Mouse (Mus musculus) inflammation-experienced regulatory T-cells (primary cell): ENCODE measurements around the gene Zmynd10. TPM values are rescaled to one million over a fixed set of nuclear protein-coding genes. Genes with fewer than 3 reads are reported as not detected.

Experiments
- polyA plus RNA-seq, 2 experiments: library from polyadenylated mRNA; unstranded; fragments of 100-300 nt; shearing (Covaris generic); gene quantifications; one replicate each; pipeline ENCODE4 v1.2.1; 2017

Gene Zmynd10
- 1 to 10 TPM; 2.1 to 5.8 TPM for polyA plus RNA-seq

DNA sequence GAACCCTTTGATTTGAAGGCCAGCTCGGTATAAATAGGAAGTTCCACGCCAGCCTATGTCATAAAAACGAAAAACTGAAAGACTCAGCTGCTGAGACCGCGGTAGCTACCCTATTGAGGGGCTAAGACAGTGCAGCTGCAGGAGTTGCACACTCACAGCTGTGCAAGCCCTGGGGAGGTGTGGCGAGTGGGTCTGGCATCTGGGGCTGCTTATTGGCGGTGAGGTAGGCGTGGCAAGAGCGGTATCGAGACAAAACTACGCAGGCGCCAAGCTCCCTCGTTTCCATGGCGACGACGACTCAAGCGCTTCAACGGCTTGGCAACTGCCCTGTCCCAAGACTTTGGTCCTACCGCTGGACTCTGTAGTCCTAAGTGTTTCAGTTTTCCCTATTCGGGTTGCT lies at the start of gene Zmynd10:
TSS of gene Zmynd10 (plus strand) at position 273 of the 400 bp plus-strand sequence.

DNA sequence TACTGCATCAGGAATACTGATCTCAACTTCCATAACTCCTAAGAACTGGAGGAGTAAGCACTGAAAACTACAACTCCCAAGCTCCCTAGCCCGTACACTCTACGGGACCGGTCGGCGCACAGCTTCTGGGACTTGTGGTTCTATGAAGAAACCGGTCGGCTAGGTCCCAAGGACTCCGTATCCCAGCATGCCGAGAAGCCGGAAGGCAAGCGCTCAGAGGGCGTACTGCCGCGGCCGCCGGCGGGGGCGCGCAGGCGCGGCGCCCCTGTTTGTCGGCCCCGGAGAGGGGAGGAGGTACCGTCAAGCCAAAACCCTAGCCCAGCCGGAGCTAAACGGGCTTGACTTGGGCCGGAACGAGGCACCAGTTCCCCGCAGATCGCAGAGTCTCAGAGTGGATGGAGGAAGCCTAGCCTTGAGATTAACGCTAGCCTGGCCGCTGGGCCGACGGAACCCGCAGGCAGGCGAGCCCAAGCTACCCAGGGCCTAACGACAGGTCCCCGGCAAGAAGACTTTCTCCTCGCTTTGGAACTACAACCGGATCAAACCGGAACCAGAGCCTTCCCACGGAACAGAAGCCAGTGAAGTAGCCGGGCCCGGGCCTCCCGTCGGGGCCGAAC lies 13.2 kb upstream of the Zmynd10 start, which contains the start of gene Tmem115:
TSS of gene Tmem115 (plus strand) at position 155 of the 617 bp plus-strand sequence.

DNA sequence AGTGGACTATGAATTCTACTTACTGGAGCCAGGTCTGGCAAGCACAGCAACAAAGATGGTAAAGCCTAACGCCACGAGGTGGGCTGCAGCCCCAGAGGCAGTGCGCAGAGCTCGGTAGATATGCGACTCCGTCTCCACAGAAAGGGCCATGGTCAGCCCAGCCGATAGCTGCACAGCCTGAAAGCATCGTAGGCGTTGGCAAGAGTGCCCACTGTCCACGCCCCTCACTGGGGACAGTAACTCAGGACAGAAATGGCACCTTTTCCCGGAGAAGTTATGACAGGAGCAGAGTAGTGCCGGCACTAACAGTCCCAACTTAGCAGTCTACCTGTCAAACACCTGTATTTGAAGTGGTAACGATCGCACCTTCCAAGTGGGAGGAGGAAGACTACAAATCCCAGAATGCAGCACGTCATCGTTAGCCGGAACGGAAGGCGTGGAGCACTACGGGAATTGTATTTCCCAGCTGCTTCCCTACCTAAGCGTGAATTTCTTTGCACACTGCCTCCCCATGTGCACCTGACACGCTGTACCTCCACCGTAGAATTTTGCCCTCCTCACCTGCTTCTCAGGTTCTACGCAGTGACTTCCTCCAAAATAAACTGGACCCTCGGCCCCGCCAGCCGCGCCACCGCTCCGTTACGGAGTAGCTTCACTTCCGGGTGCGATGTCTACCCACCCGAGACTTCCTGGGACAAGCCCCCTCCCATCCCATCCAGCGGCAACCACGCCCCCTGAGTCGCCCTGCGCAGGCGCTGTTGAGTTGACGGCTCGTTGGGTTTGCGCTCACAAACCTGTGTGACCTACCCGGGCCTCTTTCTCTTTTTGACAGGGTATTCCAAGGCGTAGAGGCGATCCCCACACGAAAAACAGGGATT lies 5.4 kb upstream of the Zmynd10 start, which contains the start of the genes Cyb561d2 and Nprl2:
TSS of gene Cyb561d2 (minus strand) at position 720 of the 878 bp plus-strand sequence.
TSS of gene Nprl2 (plus strand) at position 753 of the 878 bp plus-strand sequence.

DNA sequence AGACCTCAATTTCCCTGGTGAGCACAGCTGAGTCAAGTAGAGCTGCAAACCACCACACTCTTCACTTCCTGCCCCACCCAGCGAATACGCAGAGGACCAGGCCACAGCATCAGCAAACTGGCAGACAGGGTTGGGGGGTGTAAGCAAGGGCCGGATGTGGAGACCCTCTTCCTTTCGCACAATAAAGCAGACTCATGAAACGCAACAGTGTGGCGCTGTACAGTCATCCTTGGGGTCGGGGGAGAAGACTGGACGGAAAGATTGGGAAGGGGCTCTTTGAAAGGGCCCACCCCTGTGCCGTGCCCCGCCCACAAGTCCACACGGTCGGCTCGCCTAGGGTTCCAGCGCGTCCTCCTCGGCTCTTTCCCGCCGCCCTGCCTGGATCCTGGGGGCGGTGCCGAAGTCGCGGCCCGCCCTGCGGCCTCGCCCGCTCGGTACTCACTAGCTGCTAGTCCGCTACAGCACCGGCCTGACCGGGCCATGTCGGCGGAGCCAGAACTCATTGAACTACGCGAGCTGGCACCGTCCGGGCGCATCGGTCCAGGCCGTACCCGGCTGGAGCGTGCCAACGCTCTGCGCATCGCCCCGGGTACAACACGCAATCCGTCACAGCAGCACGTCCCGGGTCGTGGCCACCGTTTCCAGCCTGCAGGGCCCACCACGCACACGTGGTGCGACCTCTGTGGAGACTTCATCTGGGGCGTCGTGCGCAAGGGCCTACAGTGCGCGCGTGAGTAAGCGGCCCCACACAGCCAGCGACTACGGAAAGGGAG lies 4.2 kb downstream of the Zmynd10 start, which contains the start of gene Rassf1:
TSS of gene Rassf1 (plus strand) at position 439 of the 773 bp plus-strand sequence.

DNA sequence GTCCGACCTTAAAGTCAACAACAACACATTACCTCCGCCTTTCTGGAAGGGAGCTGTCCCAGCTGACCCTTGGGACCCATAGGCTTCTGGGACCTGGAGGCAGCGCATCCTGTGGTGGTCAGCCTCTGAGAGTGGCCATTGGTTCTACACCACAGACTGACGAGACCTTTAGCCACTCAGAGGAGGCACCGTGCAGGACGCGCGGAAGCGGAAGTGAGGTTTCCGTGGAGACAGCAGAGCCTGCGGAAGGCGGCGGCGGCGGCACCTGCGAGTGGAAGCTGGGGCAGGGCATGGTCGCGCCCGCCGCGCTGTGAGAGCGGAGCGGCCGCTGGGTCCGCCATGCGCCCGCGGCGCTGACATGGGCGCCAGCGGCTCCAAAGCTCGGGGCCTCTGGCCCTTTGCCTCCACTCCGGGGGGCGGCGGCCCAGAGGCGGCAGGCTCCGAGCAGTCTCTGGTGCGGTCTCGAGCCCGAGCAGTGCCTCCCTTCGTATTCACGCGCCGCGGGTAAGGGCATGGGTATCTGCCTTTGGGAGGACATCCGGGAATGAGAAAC lies 16.0 kb downstream of the Zmynd10 start, which contains the start of gene Tusc2:
TSS of gene Tusc2 (plus strand) at position 227 of the 553 bp plus-strand sequence.

DNA sequence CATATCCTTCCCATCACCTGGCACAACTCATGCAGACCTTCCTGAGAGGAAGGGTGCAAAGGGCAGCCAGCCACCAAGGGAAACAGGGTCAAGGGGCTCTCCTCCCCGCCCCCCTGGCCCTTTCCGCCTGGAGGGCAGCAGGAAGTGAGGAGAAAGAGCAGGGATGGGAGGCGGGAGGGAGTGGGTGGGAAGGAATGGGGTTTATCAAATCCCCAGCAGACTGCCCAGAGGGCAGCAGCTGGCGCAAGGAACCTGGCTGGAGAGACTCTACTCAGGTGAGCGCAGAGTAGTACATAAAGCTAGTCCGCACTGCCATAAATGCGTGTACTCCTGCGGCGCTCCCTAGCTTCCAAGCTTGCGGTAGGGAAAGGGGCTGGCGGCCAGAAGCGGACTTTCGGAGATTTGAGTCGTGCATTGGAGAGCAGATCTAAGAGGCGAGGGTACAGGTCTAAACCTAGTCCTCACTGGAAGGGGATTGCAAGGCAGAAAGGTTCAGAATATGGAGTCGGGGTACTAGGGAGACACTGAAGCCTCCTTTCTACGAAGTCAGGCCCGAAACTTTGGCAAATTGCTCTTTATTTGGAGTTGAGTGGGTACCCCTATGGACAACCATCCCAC lies 20.7 kb downstream of the Zmynd10 start, which contains the start of gene Hyal2:
TSS of gene Hyal2 (plus strand) at position 244 of the 618 bp plus-strand sequence.

DNA sequence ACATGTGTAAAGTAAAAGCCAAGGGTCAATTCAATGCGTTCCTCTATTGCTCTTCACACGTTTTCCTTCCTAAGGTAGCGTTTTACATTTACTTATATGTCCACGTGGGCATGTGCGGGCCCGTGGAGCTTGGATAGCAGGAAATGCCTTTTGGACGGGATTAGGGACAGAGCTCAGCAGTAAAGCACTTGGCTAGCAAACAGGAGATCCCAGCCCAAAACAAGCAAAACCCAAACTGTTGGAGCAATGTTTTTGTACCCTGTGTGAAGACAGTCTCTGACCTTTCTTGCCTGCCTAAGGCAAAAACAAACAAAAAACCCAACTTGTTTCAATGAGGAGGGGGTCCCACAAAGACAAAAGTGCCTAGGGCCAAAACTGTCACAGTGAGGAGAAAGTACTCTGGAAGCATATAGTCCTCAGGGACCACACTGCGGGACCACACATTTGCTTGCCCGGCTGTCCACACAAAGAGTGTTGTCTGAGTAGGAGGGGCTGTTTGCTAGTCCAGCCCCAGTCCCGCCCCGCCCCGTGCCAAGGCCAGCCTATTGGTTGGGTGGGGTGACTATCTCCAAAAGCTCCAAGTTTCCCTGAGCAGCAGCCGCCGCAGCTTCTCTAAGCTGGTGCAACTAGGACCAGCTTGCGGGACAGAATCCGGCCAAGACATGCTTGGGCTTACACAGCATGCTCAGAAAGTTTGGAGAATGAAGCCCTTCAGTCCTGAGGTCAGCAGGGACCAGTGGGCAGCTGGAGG lies 29.4 kb downstream of the Zmynd10 start, which contains the start of gene Hyal1:
TSS of gene Hyal1 (plus strand) at position 571 of the 751 bp plus-strand sequence.

DNA sequence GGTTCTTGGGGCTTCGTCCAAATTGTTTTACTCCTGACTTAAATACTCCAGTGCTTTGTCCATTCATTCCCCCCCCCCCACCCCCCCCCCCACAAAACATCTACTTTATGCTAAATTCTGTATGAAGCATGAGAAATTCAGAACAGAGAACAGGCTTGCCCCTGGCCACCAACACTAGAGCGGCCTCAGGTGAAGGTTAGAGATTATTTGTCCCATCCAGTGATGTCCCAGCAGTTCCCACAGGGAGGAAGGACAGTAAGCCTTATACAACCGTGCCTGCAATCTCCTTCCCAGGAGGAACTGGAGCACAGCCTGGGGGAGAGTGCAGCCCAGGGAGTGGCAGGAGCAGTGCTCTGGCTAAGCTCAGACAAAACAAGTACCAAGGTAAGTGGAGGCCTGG lies 31.5 kb downstream of the Zmynd10 start, which contains the start of gene Naa80:
TSS of gene Naa80 (plus strand) at position 301 of the 400 bp plus-strand sequence.

DNA sequence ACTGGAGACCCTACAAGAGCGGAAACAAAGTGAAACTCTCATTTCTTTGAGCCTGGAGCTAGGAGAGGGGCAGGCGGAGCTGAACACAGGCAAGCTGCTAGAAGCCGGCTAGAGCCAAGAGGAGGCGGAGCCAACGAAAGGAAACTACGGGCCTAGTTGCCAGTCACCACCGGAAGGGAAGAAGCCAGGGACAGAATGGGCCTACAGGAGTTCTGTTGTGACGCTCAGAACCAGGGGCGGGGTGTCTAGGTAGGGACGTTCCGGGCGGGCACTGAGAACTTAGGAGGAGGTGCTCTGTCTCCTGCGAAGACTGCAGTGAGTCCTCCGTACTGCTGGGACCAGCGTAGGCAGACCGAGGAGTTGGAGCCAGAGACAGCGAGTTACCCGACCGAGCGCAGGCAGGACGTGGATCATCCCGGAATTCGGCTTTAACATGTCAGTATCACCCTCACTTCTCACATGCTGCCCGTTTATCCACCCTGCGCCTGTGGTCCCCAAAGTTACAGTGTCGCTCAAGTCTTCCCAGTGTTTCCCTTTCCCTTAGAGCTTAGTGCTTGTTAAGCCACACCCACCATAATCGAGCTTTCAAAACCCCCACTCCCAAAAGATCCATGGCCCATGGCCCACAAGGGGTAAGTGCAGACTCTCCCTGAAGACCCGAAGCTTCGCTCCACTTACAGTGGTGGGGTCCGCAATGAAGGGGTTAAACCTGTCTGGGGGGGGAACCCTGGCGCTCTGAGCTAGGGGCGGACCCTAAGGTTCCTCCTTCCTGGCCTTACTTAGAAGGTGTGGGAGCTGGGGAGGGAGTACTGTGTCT lies 33.6 kb downstream of the Zmynd10 start, which contains the start of gene Hyal3:
TSS of gene Hyal3 (plus strand) at position 318 of the 817 bp plus-strand sequence.

DNA sequence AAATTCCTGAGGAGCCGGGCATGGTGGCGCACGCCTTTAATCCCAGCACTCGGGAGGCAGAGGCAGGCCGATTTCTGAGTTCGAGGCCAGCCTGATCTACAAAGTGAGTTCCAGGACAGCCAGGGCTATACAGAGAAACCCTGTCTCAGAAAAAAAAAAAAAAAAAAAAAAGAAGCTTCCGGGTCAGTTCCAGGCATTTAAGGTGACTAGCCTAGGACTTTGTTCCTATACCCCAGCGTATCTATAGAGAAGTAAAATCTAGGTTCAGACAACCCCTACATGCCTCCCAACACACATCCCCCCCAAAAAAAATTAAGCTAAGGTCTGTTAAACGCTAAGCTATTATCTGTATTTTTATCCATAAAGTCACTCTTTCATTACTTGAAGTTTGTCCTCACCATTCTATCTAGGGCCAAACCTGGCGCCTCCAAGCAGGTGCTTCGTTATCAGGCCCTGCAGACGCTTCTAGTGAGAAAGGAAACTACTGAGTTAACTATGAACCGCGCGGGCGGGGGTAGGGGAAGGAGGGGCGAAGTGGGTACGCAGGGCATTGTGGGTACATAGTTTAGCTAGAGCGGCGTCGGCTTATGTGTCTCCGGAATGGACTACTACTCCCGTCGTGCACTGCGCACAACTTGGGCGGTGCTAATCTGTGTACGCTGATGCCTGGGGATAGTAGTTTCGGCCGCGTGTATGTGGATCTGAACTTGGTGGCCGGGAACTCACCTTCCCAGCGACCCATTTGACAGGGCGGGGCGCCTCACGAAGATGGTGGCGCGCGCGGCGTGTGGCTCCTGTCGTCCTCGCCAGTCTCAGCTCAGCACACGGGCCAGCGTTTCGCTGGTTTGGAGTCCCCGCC lies 40.1 kb downstream of the Zmynd10 start, which contains the start of gene Ifrd2:
TSS of gene Ifrd2 (plus strand) at position 669 of the 859 bp plus-strand sequence.

Other genes starting within 250 kb of the Zmynd10 start
- 10 to 100 TPM; 16.4 to 30.8 TPM for gene Hemk1, start 208.9 kb upstream of the Zmynd10 start, polyA plus RNA-seq
- gene 6430571L13Rik, start 206.7 kb upstream of the Zmynd10 start, polyA plus RNA-seq: 1 to 10 TPM; 3.3 to 3.5 TPM
- under 1 TPM; 0.24 to 0.78 TPM for gene Cacna2d2, start 147.7 kb upstream of the Zmynd10 start, polyA plus RNA-seq
- gene Tmem115, start 13.4 kb upstream of the Zmynd10 start, polyA plus RNA-seq: 10 to 100 TPM; 46.5 to 59.2 TPM
- gene Cyb561d2, start 5.1 kb upstream of the Zmynd10 start, polyA plus RNA-seq: 10 to 100 TPM; 58.8 to 71.0 TPM
- 10 to 100 TPM; 62.5 to 79.4 TPM for gene Nprl2, start 5.1 kb upstream of the Zmynd10 start, polyA plus RNA-seq
- gene Rassf1, start 4.3 kb downstream of the Zmynd10 start, polyA plus RNA-seq: 10 to 100 TPM; 75.1 to 81.3 TPM
- gene Tusc2, start 16.0 kb downstream of the Zmynd10 start, polyA plus RNA-seq: 10 to 100 TPM; 50.9 to 54.5 TPM
- gene Hyal2, start 20.6 kb downstream of the Zmynd10 start, polyA plus RNA-seq: 10 to 100 TPM in 1 of 2 experiments, 1 to 10 TPM in 1; 8.8 to 13.5 TPM
- 10 to 100 TPM in 1 of 2 experiments, 1 to 10 TPM in 1; 5.5 to 11.3 TPM for gene Hyal1, start 29.6 kb downstream of the Zmynd10 start, polyA plus RNA-seq
- 10 to 100 TPM; 12.4 to 18.6 TPM for gene Naa80, start 31.6 kb downstream of the Zmynd10 start, polyA plus RNA-seq
- gene Hyal3, start 33.5 kb downstream of the Zmynd10 start, polyA plus RNA-seq: 1 to 10 TPM in 1 of 2 experiments, under 1 TPM in 1; 0.40 to 1.3 TPM
- 10 to 100 TPM; 17.5 to 36.3 TPM for gene Ifrd2, start 40.3 kb downstream of the Zmynd10 start, polyA plus RNA-seq
- gene Sema3b, start 61.9 kb downstream of the Zmynd10 start, polyA plus RNA-seq: not detected
- gene Gnai2, start 88.1 kb downstream of the Zmynd10 start, polyA plus RNA-seq: 100 to 1,000 TPM; 723 to 774 TPM
- gene Slc38a3, start 122.2 kb downstream of the Zmynd10 start, polyA plus RNA-seq: under 1 TPM in 1 of 2 experiments, not detected in 1; 0.98 TPM
- gene Gnat1, start 132.4 kb downstream of the Zmynd10 start, polyA plus RNA-seq: 1 to 10 TPM in 1 of 2 experiments, under 1 TPM in 1; 0.29 to 2.2 TPM
- under 1 TPM; 0.12 TPM for gene Sema3f, start 163.2 kb downstream of the Zmynd10 start, polyA plus RNA-seq
- gene Rbm5, start 223.7 kb downstream of the Zmynd10 start, polyA plus RNA-seq: 100 to 1,000 TPM; 287 to 306 TPM